Mouse (Mus musculus) neural tube, embryonic 14.5 days (tissue): ENCODE measurements at regions not wholly inside any gene's neighbourhood (a gene's known extent, or its start where the extent isn't known, plus 50 kb on each side); places are given as distances from the start of the nearest gene placed in this dataset.
A peak's percentile ranks its signal among the peaks of the same experiment; 100 is the strongest.

Experiments
- ATAC-seq: fragments of 200-750 bp; cut with Nextera tagmentation; 2 replicates; pipeline ENCODE4 v1.8.0; 2017; ENCODE audit warnings: low read depth, mild to moderate bottlenecking, moderate TSS enrichment, moderate library complexity
- H3K27ac ChIP-seq: fragments of 300-500 bp; sonication (generic); 2 replicates; pipeline ENCODE4 v1.5.1; 2014; ENCODE audit warnings: low read depth, mild to moderate bottlenecking, control low read depth, low read length, moderate library complexity, mixed read lengths
- H3K27me3 ChIP-seq: fragments of 300-500 bp; sonication (generic); 2 replicates; pipeline ENCODE4 v1.6.1; 2014; ENCODE audit warnings: low read length; ENCODE audit not compliant: control insufficient read depth, insufficient read depth
- H3K36me3 ChIP-seq: fragments of 300-500 bp; sonication (generic); 2 replicates; pipeline ENCODE4 v1.6.1; 2014; ENCODE audit warnings: low read length, mixed read lengths; ENCODE audit not compliant: control insufficient read depth, insufficient read depth
- H3K4me1 ChIP-seq: fragments of 300-500 bp; sonication (generic); 2 replicates; pipeline ENCODE4 v1.6.1; 2014; ENCODE audit warnings: low read length; ENCODE audit not compliant: control insufficient read depth, insufficient read depth
- H3K4me2 ChIP-seq: fragments of 300-500 bp; sonication (generic); 2 replicates; pipeline ENCODE4 v1.6.1; 2014; ENCODE audit warnings: mild to moderate bottlenecking, low read depth, low read length, control low read depth
- H3K4me3 ChIP-seq: fragments of 300-500 bp; sonication (generic); 2 replicates; pipeline ENCODE4 v1.5.1; 2014; ENCODE audit warnings: low read depth, low read length, control low read depth, mixed read lengths
- H3K9ac ChIP-seq: fragments of 300-500 bp; sonication (generic); replicated peaks from 2 replicates; pipeline ENCODE4 v1.6.1; 2014; ENCODE audit warnings: low read depth, mild to moderate bottlenecking, control low read depth, low read length, mixed read lengths
- H3K9me3 ChIP-seq: fragments of 300-500 bp; sonication (generic); 2 replicates; pipeline ENCODE4 v1.6.1; 2016; ENCODE audit warnings: low read length; ENCODE audit not compliant: control insufficient read depth
- WGBS: fragments of 180-500 bp; shearing (Covaris S2); extraction: QIAGEN DNeasy Blood & Tissue Kit; methylation state at CpG from one replicate; pipeline ENCODE4 v1.1.7; 2014; 5-methylcytosine and 5-hydroxymethylcytosine counted together

DNA sequence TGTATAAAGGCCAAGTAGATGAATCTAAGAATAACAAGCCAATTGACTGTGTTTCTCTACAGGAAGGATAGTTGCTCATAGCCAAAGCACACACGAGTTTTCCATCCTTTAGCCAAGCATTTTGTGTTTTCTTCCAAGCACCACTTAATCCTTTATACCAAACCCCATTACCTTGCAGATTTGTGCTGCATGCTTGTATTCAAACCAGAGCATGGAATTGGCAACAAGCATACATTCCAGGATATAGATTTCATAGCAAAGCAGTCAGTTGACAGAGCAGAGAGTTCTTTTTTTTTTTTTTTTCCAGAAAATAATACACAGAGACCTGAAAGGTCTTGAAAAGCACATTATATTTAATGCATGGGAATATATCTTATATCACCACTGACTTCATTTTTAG is 169.9 kb downstream of the Pom121l12 start:
- 80% methylated on average over 1 of the region's 1 CpGs for WGBS
- H3K36me3 ChIP-seq: no peaks in the 10 kb centered on the region
- no peak overlapping the region for H3K27ac ChIP-seq
- no peak overlapping the region for H3K9ac ChIP-seq
- H3K27me3 ChIP-seq: no peaks in the 10 kb centered on the region
- ATAC-seq: no peak
- no peaks in the 10 kb centered on the region; the same call in 1 of the 2 replicates for H3K9me3 ChIP-seq
- no peak overlapping the region for H3K4me2 ChIP-seq
- no peaks in the 10 kb centered on the region for H3K4me1 ChIP-seq
- H3K4me3 ChIP-seq: no peak overlapping the region

DNA sequence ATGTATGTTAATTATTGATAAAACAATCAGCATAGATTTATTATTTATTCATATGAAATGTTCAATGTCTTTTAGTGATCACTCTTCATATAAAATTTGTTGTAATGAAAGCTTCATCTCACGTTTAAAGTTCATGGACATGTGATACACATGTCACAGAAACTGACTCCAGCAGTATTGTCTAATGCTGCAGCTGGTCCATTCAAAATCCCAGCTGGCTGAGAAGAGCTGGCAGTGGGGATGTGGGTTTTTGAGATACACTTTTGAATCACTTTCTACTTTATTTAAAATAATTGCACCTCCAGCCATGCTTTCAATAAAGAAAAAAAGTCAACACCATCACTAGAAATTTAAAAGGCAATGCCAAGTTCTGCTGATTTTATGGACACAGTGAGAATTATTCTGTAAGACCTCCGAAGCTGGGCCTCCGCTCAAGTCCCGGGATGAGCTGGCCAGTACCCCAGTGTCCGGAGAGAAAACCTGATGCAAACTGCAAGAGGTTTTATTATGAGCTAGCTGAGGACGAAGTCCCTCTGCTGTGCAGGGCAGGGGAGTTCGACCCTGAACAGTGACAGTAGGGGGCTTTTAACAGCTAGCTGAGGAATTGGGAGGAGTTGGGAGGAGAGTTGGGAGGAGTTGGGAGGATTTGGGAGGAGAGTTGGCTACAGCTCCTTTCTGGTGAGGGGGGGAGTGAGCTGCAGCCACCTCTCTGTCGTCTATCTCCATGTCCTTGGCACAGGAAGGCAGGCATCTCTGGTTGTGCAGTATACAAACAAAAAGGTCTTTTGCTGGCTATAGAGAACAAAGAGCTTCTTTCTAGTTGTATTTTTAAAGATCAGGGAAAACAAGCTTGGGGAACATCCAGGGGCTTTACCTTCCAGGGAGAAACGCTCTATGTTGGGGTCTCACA is 170.6 kb downstream of the Pom121l12 start:
- no peak for ATAC-seq
- 40% methylated on average over 9 of the region's 9 CpGs for WGBS
- no peak overlapping the region for H3K27ac ChIP-seq

GRCm38 (mm10) chr11:14798314-14798713 is 199.2 kb downstream of the Pom121l12 start:
- H3K9me3 ChIP-seq: no peaks in the 10 kb centered on the region
- no peaks in the 10 kb centered on the region for H3K4me1 ChIP-seq
- no peak overlapping the region for H3K4me3 ChIP-seq
- peak; percentile 56; the same call in 1 of the 2 replicates for ATAC-seq
- 59% methylated on average over 1 of the region's 1 CpGs for WGBS
- no peak overlapping the region for H3K4me2 ChIP-seq
- H3K9ac ChIP-seq: no peak overlapping the region
- no peaks in the 10 kb centered on the region for H3K27me3 ChIP-seq
- no peak overlapping the region for H3K27ac ChIP-seq
- no peaks in the 10 kb centered on the region for H3K36me3 ChIP-seq

More for the DNA sequence above, 170.6 kb downstream of the Pom121l12 start:
- no peak overlapping the region for H3K4me2 ChIP-seq
- no peak overlapping the region for H3K9ac ChIP-seq
- no peaks in the 10 kb centered on the region; the same call in 1 of the 2 replicates for H3K9me3 ChIP-seq
- no peak overlapping the region for H3K4me3 ChIP-seq
- H3K36me3 ChIP-seq: no peaks in the 10 kb centered on the region
- no peaks in the 10 kb centered on the region for H3K27me3 ChIP-seq
- H3K4me1 ChIP-seq: no peaks in the 10 kb centered on the region

- Histone ChIP-seq H3K4me2 (no peak overlapping the region), H3K9ac (no peak overlapping the region), H3K9me3 (no peaks in the 10 kb centered on the region), H3K4me1 (no peaks in the 10 kb centered on the region), H3K4me3 (no peak overlapping the region), H3K36me3 (no peaks in the 10 kb centered on the region), H3K27me3 (no peaks in the 10 kb centered on the region), H3K27ac (no peak overlapping the region)
- ATAC-seq: no peak
- WGBS: 58% methylated on average over 3 of the region's 3 CpGs
Measured at GRCm38 (mm10) chr11:14799227-14799626, 200.2 kb downstream of the Pom121l12 start.

GRCm38 (mm10) chr11:14818936-14819335 is 219.9 kb downstream of the Pom121l12 start:
- H3K4me2 ChIP-seq: no peak overlapping the region
- H3K27ac ChIP-seq: no peak overlapping the region
- no peak for ATAC-seq
- WGBS: 37% methylated on average over 2 of the region's 2 CpGs
- no peak overlapping the region for H3K4me3 ChIP-seq
- no peaks in the 10 kb centered on the region for H3K9me3 ChIP-seq
- H3K4me1 ChIP-seq: no peaks in the 10 kb centered on the region
- H3K27me3 ChIP-seq: no peaks in the 10 kb centered on the region
- H3K9ac ChIP-seq: no peak overlapping the region
- H3K36me3 ChIP-seq: no peaks in the 10 kb centered on the region
